Mouse (Mus musculus) hindbrain, embryonic 16.5 days (tissue): ENCODE measurements at regions not wholly inside any gene's neighbourhood (a gene's known extent, or its start where the extent isn't known, plus 50 kb on each side); places are given as distances from the start of the nearest gene placed in this dataset.

Experiments
- ATAC-seq: fragments of 200-750 bp; cut with Nextera tagmentation; 2 replicates; pipeline ENCODE4 v1.8.0; 2017; ENCODE audit warnings: moderate TSS enrichment, moderate library complexity
- H3K27ac ChIP-seq: fragments of 300-500 bp; sonication (generic); 2 replicates; pipeline ENCODE4 v1.5.1; 2014; ENCODE audit warnings: low read depth, mild to moderate bottlenecking, control low read depth, low read length, moderate library complexity
- H3K27me3 ChIP-seq: fragments of 300-500 bp; sonication (generic); replicated peaks from 2 replicates; pipeline ENCODE4 v1.6.1; 2014; ENCODE audit warnings: low read length; ENCODE audit not compliant: control insufficient read depth, insufficient read depth
- H3K36me3 ChIP-seq: fragments of 300-500 bp; sonication (generic); 2 replicates; pipeline ENCODE4 v1.6.1; 2014; ENCODE audit warnings: mild to moderate bottlenecking, low read length, moderate library complexity, mixed read lengths; ENCODE audit not compliant: control insufficient read depth, insufficient read depth
- H3K4me1 ChIP-seq: fragments of 300-500 bp; sonication (generic); 2 replicates; pipeline ENCODE4 v1.6.1; 2014; ENCODE audit warnings: low read depth, low read length; ENCODE audit not compliant: control insufficient read depth, insufficient read depth
- H3K4me2 ChIP-seq: fragments of 300-500 bp; sonication (generic); 2 replicates; pipeline ENCODE4 v1.6.1; 2014; ENCODE audit warnings: mild to moderate bottlenecking, low read length, control low read depth, moderate library complexity
- H3K4me3 ChIP-seq: fragments of 300-500 bp; sonication (generic); 2 replicates; pipeline ENCODE4 v1.5.1; 2014; ENCODE audit warnings: mild to moderate bottlenecking, low read length, control low read depth, moderate library complexity
- H3K9ac ChIP-seq: fragments of 300-500 bp; sonication (generic); 2 replicates; pipeline ENCODE4 v1.6.1; 2014; ENCODE audit warnings: low read depth, mild to moderate bottlenecking, control low read depth, low read length, moderate library complexity
- H3K9me3 ChIP-seq: fragments of 300-500 bp; sonication (generic); 2 replicates; pipeline ENCODE4 v1.6.1; 2014; ENCODE audit warnings: mild to moderate bottlenecking, low read length, moderate library complexity; ENCODE audit not compliant: control insufficient read depth
- WGBS: fragments of 180-500 bp; shearing (Covaris S2); extraction: QIAGEN DNeasy Blood & Tissue Kit; methylation state at CpG from one replicate; pipeline ENCODE4 v1.1.7; 2014; 5-methylcytosine and 5-hydroxymethylcytosine counted together

- 43% methylated on average over 17 of the region's 17 CpGs for WGBS
- Histone ChIP-seq H3K4me1 (peaks cover 19% of the 10 kb centered on the region), H3K9ac (peak overlapping the region; percentile 58), H3K4me2 (no peak overlapping the region; the same call in 1 of the 2 replicates), H3K36me3 (no peaks in the 10 kb centered on the region), H3K27me3 (no peaks in the 10 kb centered on the region), H3K27ac (peak overlapping the region; percentile 88), H3K4me3 (no peak overlapping the region), H3K9me3 (no peaks in the 10 kb centered on the region)
- peak; percentile 34 for ATAC-seq
Measured at GRCm38 (mm10) chr12:29280861-29281630, 247.1 kb upstream of the Myt1l start.

GRCm38 (mm10) chr12:29288801-29289200, 239.4 kb upstream of the Myt1l start:
- no peak overlapping the region for H3K27ac ChIP-seq
- WGBS = 79% methylated on average over 2 of the region's 2 CpGs
- ATAC-seq = no peak

GRCm38 (mm10) chr12:29290591-29291351, 237.4 kb upstream of the Myt1l start:
- Histone ChIP-seq H3K36me3 (no peaks in the 10 kb centered on the region), H3K4me2 (peak overlapping the region; percentile 54), H3K9ac (peak overlapping the region; percentile 55), H3K9me3 (no peaks in the 10 kb centered on the region), H3K4me3 (peak overlapping the region; percentile 30), H3K4me1 (peaks cover 10% of the 10 kb centered on the region), H3K27ac (peak overlapping the region; percentile 81), H3K27me3 (no peaks in the 10 kb centered on the region)
- WGBS = 9% methylated on average over 23 of the region's 23 CpGs
- ATAC-seq = peak; percentile 100

More at GRCm38 (mm10) chr12:29288801-29289200, 239.4 kb upstream of the Myt1l start:
- H3K4me3 ChIP-seq = no peak overlapping the region
- H3K4me1 ChIP-seq = peaks cover 10% of the 10 kb centered on the region
- H3K9me3 ChIP-seq = no peaks in the 10 kb centered on the region
- no peaks in the 10 kb centered on the region for H3K27me3 ChIP-seq
- no peak overlapping the region for H3K9ac ChIP-seq
- no peaks in the 10 kb centered on the region for H3K36me3 ChIP-seq
- no peak overlapping the region for H3K4me2 ChIP-seq

- Histone ChIP-seq H3K36me3 (no peaks in the 10 kb centered on the region), H3K4me1 (no peaks in the 10 kb centered on the region), H3K9ac (no peak overlapping the region), H3K4me3 (no peak overlapping the region), H3K9me3 (no peaks in the 10 kb centered on the region), H3K27me3 (0 out of 2 replicates have a peak, but pooled peaks cover 2% of the 10 kb centered on the region), H3K4me2 (no peak overlapping the region), H3K27ac (no peak overlapping the region)
- 83% methylated on average over 5 of the region's 5 CpGs for WGBS
- no peak for ATAC-seq
Measured at GRCm38 (mm10) chr12:29297984-29298383, 230.2 kb upstream of the Myt1l start.

GRCm38 (mm10) chr12:29315636-29316035, 212.5 kb upstream of the Myt1l start:
- H3K36me3 ChIP-seq = no peaks in the 10 kb centered on the region
- ATAC-seq = no peak
- 85% methylated on average over 1 of the region's 1 CpGs for WGBS
- H3K9ac ChIP-seq = no peak overlapping the region
- no peaks in the 10 kb centered on the region for H3K27me3 ChIP-seq
- no peak overlapping the region for H3K27ac ChIP-seq
- H3K4me1 ChIP-seq = no peaks in the 10 kb centered on the region
- H3K4me2 ChIP-seq = no peak overlapping the region
- no peak overlapping the region for H3K4me3 ChIP-seq
- no peaks in the 10 kb centered on the region for H3K9me3 ChIP-seq

GRCm38 (mm10) chr12:29321468-29321867, 206.7 kb upstream of the Myt1l start:
- H3K27ac ChIP-seq = 0 out of 2 replicates have a peak overlapping the region, but pooled peaks have one; percentile 17
- no peak for ATAC-seq
- H3K4me1 ChIP-seq = peaks cover 4% of the 10 kb centered on the region; the same call in 1 of the 2 replicates
- WGBS = 23% methylated on average over 2 of the region's 2 CpGs
- H3K4me2 ChIP-seq = no peak overlapping the region
- H3K9ac ChIP-seq = no peak overlapping the region
- no peaks in the 10 kb centered on the region for H3K36me3 ChIP-seq
- no peak overlapping the region for H3K4me3 ChIP-seq
- no peaks in the 10 kb centered on the region for H3K9me3 ChIP-seq
- H3K27me3 ChIP-seq = no peaks in the 10 kb centered on the region

- peaks cover 4% of the 10 kb centered on the region; the same call in 1 of the 2 replicates for H3K4me1 ChIP-seq
- no peak; the same call in 1 of the 2 replicates for ATAC-seq
- H3K27ac ChIP-seq = no peak overlapping the region
- no peaks in the 10 kb centered on the region for H3K27me3 ChIP-seq
- H3K4me2 ChIP-seq = no peak overlapping the region
- H3K4me3 ChIP-seq = no peak overlapping the region
- WGBS = 67% methylated on average over 3 of the region's 3 CpGs
- no peak overlapping the region for H3K9ac ChIP-seq
- no peaks in the 10 kb centered on the region for H3K36me3 ChIP-seq
- H3K9me3 ChIP-seq = no peaks in the 10 kb centered on the region
Measured at GRCm38 (mm10) chr12:29323534-29323933, 204.7 kb upstream of the Myt1l start.

GRCm38 (mm10) chr12:29335839-29336469, 192.2 kb upstream of the Myt1l start:
- peak; percentile 68 for ATAC-seq
- H3K4me3 ChIP-seq = no peak overlapping the region
- no peaks in the 10 kb centered on the region for H3K36me3 ChIP-seq
- no peak overlapping the region for H3K9ac ChIP-seq
- no peak overlapping the region for H3K27ac ChIP-seq
- WGBS = 29% methylated on average over 3 of the region's 3 CpGs
- no peaks in the 10 kb centered on the region for H3K27me3 ChIP-seq
- no peaks in the 10 kb centered on the region for H3K4me1 ChIP-seq
- no peaks in the 10 kb centered on the region for H3K9me3 ChIP-seq
- H3K4me2 ChIP-seq = no peak overlapping the region

- Histone ChIP-seq H3K4me3 (no peak overlapping the region), H3K36me3 (no peaks in the 10 kb centered on the region), H3K9me3 (no peaks in the 10 kb centered on the region), H3K4me2 (no peak overlapping the region), H3K27ac (no peak overlapping the region), H3K9ac (no peak overlapping the region), H3K27me3 (no peaks in the 10 kb centered on the region), H3K4me1 (no peaks in the 10 kb centered on the region; the same call in 1 of the 2 replicates)
- ATAC-seq = no peak
- 83% methylated on average over 2 of the region's 2 CpGs for WGBS
Measured at GRCm38 (mm10) chr12:29337336-29337735, 190.8 kb upstream of the Myt1l start.
